Mouse (Mus musculus) megakaryocyte-erythroid progenitor cell, adult 5-6 weeks (primary cell): ENCODE measurements at regions not wholly inside any gene's neighbourhood (a gene's known extent, or its start where the extent isn't known, plus 50 kb on each side); places are given as distances from the start of the nearest gene placed in this dataset.

Experiments used
- ATAC-seq: replicated peaks from 2 replicates; pipeline ENCODE4 v1.8.0; 2016; ENCODE audit warnings: mild to moderate bottlenecking, inconsistent platforms; ENCODE audit not compliant: severe bottlenecking, poor library complexity, low FRiP score, low TSS enrichment

- no peak for ATAC-seq
Observed at GRCm38 (mm10) chr3:37876016-37876765, 151.9 kb upstream of the Gm5148 start.

- no peak for ATAC-seq
Observed at GRCm38 (mm10) chr3:37875331-37876015, 151.2 kb upstream of the Gm5148 start.

GRCm38 (mm10) chr3:37874864-37875263 lies 150.6 kb upstream of the Gm5148 start:
- no peak for ATAC-seq

- ATAC-seq = no peak
Observed at GRCm38 (mm10) chr3:37874346-37874745, 150.1 kb upstream of the Gm5148 start.

- no peak for ATAC-seq
Observed at GRCm38 (mm10) chr3:37872329-37872728, 148.0 kb upstream of the Gm5148 start.

GRCm38 (mm10) chr3:37871076-37871475 lies 146.8 kb upstream of the Gm5148 start:
- ATAC-seq = no peak

GRCm38 (mm10) chr3:37868454-37868853 lies 144.2 kb upstream of the Gm5148 start:
- no peak for ATAC-seq

GRCm38 (mm10) chr3:37862756-37863155 lies 138.5 kb upstream of the Gm5148 start:
- ATAC-seq = no peak

- ATAC-seq = no peak
Observed at GRCm38 (mm10) chr3:37860715-37861461, 136.6 kb upstream of the Gm5148 start.

GRCm38 (mm10) chr3:37860034-37860714 lies 135.9 kb upstream of the Gm5148 start:
- ATAC-seq = peak; percentile 78

GRCm38 (mm10) chr3:37858624-37859302 lies 134.5 kb upstream of the Gm5148 start:
- no peak for ATAC-seq

- no peak for ATAC-seq
Observed at GRCm38 (mm10) chr3:37846191-37847003, 122.1 kb upstream of the Gm5148 start.

GRCm38 (mm10) chr3:37845313-37846023 lies 121.2 kb upstream of the Gm5148 start:
- ATAC-seq = no peak

- no peak for ATAC-seq
Observed at GRCm38 (mm10) chr3:37844731-37845312, 120.5 kb upstream of the Gm5148 start.

- no peak for ATAC-seq
Observed at GRCm38 (mm10) chr3:37842289-37842688, 118.0 kb upstream of the Gm5148 start.

GRCm38 (mm10) chr3:37838896-37839295 lies 114.6 kb upstream of the Gm5148 start:
- ATAC-seq = no peak

- ATAC-seq = no peak
Observed at GRCm38 (mm10) chr3:37836749-37837148, 112.5 kb upstream of the Gm5148 start.

GRCm38 (mm10) chr3:37835687-37836086 lies 111.4 kb upstream of the Gm5148 start:
- no peak for ATAC-seq
